Mouse (Mus musculus) brain, adult 2 months (tissue): ENCODE measurements around the gene Cldn14.

Experiments
- DNase-seq: peaks from one replicate; pipeline ENCODE4 v3.0.0; 2011; ENCODE audit warnings: low read depth, low spot score

Cldn14 gene

DNA sequence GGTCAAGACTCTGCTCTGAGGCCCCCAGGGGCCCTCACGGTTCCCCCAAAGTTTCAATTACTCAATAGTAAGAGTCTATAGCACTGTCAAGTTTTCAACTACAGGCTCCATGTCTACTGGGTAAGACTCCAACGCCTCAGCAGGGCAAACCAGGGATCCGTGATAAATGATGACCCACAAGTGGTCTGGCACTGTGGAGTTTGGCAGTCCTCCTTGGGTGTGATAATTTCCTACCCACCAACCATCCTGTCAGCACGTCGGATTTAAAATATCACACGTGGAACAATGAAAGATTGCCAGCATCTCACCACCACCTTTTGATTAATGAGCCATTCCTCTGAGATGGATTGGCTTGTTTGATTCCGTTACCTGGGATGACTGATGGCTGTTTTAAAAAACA, 51.7 kb downstream of the Cldn14 start:
- DNase-seq, result no peak

DNA sequence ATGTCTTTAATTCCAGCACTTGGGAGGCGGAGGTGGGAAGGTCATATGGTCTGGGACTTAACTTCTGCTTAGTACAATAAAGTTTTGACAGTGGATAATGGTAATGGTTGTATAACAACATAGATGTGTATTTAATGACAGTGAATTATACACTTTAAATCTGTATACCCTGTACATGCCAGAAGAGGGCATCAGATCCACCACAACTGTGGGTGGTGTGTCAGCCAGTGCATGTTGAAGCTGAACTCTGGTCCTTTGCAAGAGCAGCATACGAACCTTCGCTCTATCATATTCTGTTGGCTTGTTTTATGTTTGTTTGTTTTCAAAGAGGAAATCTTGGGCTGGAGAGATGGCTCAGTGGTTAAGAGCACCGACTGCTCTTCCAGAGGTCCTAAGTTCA, 61.2 kb downstream of the Cldn14 start:
- no peak for DNase-seq

DNA sequence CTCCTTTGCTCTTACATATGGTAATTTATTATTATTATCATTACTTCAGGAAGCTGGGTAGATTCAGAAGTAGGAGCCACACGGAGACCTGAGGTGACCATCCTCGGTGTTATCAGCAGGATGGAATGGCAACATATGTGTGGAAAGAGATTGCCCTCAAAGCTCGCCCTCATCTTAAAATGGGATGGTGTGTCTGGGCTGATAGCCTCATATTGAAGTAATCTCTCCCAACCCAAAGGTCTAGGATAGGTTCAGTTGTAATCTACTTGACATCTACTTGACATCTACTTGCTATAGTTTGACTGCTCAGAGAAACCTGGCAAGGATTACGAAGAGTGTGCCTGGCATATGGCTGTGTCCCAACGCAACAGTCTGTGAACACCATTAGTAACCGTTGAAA, 64.3 kb downstream of the Cldn14 start:
- no peak for DNase-seq

DNA sequence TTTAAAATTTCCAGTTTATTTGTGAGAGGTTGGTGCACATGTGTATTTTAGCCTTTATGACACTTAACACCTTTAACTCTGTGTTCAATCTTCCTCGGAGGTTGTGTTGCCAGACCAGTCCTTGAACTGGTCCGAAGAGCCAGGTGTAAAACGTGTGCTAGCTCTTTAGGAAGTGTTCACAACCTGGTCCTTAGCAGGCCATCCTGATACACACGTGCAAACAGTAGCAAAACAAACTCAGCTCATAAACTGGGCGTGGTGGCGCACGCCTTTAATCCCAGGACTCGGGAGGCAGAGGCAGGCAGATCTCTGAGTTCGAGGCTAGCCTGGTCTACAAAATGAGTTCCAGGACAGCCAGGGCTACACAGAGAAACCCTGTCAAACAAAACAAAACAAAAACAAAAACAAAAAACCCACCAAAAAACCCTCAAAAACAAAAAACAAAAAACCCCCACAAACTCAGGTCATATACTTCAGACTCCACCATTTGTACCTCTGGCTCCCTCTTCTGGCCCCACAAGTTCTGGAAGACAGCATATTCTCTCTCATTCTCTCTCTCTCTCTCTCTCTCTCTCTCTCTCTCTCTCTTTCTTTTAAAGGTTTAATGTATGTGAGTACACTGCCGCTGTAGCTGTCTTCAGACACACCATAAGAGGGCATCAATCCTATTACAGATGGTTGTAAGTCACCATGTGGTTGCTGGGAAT, 65.7 kb downstream of the Cldn14 start:
- no peak for DNase-seq

DNA sequence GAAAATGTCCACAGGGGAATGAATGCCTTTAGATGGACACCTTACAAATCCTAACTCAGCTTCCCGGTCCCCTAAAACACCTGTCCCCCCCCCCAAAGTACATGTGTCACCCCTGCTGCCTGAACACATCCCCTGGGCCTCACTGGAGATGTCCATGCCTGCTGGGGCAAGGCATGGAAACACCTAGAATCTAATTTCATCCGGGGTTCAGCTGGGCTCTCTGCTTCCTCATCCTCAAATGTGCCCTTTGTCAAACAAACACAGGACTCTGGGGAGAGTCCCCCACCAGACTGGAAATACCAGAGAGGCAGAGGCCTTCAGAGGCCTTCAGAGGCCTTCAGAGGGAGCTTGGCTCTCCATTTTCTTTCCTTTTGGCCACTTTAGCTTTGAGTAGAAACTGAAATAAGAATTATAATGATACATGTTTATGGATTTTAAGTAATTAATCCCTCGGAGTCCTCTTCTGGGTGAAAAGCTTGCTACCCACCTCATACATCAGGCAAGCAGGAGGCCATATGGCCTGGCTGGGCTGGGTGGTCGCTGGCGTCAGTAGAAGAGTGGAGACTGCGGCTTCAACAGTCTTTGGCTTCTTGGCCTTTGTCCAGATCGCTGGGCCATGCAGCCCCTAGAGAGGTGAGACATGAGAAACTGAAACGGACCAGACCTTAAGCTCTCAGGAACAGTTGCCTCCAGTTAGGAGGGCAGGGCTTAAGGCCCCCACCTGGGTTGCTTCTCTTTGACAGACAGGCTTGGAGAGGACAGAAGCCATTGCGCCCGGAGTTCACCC, 66.7 kb downstream of the Cldn14 start:
- DNase-seq, result no peak

DNA sequence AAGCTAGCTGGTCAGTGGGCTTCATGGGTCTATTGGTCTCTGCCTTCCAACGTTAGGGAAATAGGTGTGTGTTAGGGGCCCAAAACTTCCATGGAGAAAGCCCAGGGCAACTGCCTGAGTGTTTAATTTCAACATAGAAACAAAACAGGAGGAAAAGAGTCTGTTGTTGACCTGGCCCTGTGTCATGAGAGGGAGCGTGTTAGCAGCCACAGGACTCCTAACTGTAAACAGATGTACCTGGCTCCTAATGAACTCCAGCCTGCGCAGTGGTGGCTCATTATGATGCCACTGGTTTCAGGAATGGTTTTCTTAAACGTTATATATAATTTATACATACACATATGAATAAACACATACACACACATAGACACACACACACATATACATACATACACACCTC, 68.7 kb downstream of the Cldn14 start:
- DNase-seq, result no peak

DNA sequence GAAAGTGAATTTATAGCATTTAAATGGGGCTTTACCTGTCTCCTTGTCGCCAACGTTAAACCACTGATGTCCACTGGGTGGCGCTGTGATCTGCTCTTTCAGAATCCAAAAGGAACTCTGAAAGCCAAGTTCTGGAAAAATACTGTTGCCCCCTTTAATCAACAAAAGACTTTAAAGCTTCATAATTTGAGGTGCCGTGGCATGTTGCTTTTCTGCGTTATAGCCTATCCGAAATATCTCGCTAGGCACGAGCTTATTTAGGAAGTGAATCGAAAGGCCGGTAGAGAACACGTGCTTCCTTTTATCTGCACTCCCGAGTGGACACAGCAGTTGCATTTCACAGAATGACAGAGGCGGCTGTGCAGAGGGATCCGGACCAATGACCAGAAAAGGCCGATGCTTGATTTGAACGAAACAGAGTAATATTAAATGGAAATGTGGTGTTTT, 70.2 kb downstream of the Cldn14 start:
- peak; percentile 86 for DNase-seq

DNA sequence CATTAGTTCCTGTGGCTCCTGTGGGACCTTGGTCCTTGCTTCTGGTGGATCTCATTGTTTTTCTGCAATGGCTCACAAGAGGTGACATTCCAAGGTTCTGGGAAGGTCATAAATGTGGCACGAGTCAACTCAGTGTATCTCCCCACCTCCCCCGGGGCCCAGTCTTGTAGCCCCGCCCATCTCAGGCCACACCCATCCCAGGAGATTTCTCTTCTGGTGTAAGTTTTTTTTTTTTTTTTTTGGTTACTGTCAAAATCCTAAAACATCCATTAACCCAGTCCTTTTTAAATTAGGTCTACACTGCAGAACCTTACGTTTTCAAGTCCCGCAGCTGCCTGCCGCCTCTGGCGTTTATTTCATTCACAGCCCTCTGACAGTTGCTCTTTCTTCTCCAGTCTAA, 73.6 kb downstream of the Cldn14 start:
- DNase-seq, result no peak

DNA sequence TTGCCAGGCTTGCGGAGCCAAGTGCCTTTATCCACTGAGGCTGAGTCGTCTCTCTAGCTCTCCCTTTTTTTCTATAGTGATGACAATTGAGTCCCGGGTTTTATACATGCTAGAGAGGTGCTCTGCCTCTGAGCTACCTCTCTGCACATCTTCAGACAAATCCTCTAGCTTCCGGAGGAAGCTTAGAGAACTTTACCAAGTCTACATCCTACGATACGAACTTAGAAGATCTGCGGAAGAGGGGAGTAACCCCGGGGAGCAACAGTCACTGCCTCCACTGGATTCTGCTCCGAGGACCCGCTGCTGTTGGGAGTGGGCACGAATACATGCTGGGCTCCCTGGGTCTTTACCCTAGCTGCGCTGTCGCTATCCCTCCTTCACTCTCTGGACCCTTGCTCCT, 74.0 kb downstream of the Cldn14 start:
- no peak for DNase-seq

DNA sequence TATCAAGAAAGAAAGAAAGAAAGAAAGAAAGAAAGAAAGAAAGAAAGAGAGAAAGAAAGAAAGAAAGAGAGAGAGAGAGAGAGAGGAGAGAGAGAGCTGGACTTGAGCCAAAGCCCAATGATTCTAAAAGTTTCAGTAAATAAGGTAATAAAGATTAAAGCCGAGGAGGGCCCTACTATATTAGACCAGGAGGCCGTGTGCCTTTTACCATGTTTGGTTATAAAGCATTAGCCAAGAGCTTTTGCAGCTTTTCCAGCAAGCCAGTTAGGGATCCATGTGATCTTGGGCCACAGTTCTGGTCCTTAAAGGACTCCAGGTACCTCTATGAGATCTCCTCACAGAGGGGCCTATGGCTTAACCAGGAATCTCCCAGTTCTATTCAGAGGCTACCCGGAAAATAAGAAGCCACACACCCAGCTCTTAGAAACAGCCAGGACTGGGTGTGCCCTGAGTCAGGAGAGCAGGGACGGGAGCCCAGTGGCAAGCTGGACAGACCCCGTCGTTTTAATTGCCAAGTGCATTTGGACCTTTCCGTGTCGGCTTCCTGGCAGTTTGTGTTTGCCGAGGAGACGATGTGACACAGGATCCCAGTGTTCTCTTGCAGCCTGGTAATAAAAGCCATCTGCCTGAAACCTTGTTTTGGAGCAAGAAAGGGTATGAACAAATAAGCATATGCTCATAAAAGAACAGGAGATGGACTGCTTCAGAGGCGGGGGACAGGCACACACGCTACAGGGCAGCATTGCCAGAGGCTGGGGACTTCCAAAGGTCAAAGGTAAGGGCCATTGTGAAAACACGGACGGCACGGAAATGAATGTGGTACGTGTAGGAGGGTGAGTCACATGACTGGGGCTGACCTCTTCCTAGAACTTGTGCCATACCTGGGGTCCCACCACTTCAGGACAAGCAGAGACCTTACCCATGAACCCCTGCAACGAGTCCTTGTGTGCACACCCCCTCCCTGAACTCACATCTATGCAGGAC, 76.2 kb downstream of the Cldn14 start:
- DNase-seq, result peak; percentile 6

DNA sequence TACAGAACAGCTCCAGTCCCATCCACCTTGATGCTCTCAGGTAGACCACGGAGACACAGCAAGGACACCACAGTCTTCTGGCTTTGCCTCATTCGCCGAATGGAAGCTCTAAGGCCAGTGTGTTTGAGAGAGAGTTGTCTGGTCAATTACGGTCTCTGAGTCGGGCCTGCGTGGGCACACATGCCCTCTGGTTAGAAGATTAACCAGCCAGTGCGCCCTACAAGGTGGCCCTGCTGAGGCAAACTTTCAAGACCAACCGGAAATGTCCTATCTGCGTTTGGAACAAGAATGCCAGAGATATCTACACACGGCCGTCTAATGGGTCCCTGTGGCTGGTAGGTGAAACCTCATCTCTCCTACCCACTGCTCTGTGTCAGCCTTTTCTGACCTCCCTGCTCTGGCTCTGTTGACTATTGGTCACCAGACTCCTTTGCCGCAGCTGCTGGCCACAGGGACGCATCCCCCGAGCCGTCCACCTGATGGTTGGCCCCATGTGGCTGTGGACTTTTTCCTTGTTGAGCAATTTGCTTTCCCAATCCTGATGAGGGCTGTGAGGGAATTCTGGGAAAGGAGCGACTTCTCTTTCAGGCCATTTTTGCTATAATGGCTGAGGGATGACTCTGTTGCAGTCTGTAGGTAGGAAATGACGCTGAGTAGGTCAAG, 79.1 kb downstream of the Cldn14 start:
- DNase-seq, result no peak

DNA sequence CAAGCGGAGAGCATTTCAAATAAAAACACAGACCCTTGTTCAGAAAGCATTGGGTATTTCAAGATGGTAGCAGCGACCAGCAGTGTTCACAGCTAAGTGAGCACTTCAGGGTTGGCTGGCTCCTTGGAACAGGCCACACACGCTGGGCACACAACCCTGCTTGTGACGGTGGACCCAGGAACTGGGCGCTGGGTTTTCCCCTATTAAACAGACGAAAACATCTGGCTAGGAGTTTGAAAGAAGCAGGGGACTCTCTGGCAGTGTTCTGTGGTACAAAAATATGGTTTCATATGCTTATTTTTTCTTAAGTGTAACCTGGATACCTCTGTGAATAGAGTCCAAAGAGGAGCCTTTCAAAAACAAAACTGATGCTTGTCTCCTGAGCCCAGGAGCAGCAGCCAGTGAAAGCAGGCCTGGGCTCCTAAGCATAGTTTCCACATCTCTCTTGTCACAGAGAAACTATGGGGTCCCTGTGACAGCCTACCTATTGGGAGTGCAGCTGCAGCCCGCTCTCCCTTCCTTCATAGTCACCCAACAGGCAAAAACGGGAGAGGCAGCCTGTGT, 82.9 kb downstream of the Cldn14 start:
- DNase-seq, result no peak

DNA sequence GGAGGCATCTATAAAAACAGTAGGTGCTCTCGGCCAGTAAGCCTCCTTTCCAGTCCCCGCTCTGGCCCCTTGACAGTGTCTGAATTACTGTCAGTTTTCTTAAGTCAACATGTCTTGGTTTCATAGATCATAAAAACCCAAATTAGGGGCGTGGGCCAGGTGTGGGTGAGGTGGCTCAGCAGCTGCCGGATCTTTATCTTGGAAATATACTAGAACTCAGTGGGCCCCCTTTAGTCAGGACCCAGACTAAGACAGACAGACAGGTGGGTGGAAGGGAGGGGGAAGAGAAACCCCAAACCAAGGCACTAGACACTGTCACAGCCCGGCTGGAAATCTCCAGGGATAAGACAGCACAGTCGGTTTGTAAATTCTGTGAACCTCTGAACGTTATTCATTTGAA, 84.8 kb downstream of the Cldn14 start:
- no peak for DNase-seq

DNA sequence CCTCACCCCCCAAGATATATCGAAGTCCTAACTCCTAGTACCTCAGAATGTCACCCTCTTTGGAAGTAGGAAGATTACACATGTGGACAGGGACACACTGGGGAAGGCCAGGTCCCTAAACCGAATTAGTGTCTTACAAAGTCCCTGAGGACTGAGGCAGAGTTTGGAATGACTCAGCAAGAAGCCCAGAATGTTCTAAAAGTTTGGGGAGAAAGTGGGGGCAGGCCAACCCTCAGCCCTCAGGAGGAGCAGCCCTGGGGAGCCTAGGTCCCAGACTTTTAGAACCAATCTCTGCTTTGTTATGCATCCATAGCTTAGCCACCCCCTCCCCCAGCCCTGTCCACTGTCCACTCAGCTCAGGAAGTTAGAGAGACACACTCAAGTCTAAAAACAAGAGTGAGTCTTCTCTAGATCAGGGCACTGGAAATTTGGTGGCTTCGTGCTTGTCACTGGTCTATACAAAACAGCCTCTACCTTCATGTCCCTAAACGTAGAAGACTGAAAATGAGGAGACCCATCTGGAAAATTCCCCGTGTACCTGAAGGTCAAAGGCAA, 85.7 kb downstream of the Cldn14 start:
- DNase-seq, result no peak

DNA sequence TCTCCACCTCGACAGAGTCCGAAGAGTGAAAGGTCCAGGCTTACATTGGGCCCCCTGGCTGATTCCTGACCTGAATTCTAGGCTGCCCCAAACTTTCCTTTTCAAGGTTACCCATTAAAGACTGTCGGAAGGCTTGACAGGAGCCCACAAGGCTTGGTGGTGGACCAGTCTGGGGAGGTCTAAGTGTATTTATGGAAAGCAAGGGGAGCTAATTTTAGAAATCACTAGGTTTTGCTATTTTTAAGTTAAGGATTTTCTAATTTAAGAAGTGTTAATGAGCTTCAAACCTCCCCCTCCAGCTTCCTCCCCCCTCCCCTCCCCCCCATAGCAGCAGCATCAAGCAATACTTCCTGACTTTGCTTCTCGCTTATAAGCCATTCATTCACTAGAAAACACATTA, 88.0 kb downstream of the Cldn14 start:
- no peak for DNase-seq

DNA sequence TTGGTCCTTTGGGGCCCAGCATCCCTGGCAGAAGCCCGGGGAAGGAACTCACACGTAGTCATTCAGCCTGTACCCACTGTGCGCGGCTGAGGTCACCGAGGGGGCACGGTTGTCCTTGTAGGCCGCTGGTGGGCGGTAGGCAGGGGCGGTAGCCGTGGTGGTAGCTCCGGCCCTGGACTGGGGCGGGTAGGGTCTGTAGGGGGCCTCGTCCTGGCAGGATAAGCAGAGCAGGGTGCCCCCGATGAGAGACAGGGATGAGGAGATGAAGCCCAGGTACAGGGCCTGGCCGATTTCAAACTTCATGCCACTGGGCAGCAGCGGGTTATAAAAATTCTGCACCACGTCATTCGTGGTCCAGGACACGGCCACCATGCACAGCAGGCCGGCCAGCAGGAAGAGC, 89.4 kb downstream of the Cldn14 start:
- DNase-seq, result no peak

DNA sequence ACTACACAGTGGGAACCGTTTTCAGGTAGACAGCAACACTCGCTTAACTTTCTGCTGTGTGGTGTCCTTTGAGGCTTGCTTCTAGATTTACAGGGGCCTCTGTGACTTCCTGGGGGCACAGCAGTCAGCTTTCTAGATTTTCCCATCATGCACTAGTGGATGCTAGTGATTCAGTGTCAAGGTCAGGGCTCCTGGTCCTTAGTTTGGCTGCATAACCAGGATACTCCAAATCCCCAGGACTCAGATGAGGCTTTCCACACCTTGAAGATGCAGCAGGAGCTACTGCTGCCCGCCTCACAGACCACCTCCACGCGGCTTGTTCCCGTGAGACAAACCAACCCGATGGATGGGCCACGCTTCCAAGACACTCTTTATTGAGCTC, 90.0 kb downstream of the Cldn14 start:
- no peak for DNase-seq

DNA sequence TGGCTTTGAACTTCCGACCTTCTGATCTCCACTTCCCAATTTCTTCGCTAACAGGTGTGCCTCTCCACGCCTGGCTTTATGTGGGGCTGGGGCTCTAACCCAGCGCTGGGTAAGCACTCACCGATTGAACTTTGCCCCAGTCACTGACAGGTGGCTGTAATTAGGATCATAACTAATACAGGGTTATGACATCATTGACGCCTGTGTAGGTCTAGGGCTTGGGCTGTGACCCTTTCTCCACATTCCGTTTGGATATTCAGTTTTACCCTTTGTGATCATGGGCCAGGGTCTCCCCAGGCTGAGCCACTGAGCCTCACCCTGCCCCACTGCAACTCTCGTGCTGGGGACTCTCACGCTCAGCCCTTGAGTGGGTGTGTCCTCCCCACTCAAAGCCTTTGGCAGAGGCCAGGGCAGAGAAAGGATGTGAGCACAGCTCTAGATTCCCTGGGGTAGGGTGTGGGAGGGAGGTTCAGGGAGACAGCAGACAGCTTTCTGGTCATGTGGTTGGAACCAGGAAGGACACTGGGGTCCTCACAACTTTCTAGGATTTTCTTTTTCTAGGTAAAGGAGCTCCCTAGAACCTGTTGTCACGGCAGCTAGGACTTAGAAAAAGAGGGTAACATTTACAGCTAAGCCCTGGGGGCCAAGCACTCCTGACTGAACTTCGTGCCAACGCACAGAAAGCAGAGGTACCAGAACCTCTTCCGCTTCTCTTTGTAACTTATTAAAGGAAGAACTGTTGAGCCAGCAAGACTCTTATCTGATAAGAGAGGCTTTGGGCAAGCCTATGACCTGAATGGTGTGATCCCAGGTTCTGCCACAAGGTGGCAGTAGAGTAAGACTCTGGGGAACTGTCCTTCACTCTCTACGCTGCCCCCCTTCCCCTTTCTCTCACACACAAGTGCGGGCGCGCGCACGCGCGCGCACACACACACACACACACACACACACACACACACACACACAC, 90.6 kb downstream of the Cldn14 start:
- peak; percentile 85 for DNase-seq

DNA sequence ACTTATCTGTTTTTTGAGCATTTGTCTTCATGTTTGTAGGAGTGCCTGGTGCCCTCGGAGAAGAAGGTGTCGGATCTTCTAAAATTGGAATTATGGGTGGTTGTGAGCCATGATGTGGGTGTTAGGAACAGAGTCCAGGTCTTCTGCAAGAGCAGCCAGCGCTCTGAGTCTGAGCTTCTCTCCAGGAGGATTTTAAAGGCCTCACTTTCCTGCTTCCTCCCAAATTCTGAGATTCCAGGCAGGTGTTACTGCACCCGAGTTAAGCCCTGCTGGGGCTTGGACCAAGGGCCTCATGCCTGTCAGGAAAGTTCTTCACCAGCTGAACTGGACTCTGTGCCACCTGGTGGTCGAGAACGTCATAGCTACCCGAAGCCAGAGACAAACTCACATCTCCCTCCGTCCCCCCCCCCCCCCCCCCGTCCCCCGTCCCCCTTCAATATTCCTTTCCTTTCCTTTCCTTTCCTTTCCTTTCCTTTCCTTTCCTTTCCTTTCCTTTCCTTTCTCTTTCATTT, 93.2 kb downstream of the Cldn14 start:
- peak; percentile 51 for DNase-seq
